Mouse (Mus musculus): ENCODE results near the gene Tmem52b. TPM values are rescaled to one million over a fixed set of nuclear protein-coding genes. Genes with fewer than 3 reads are reported as not detected.
A peak's percentile ranks its signal among the peaks of the same experiment; 100 is the strongest.

The Tmem52b gene
- total and polyA plus RNA-seq, 2 experiments from 2014 or later: not detected

- peaks cover 58% of the 10 kb centered on the region for H3K36me3 ChIP-seq (ENCODE audit: insufficient read depth)
- H3K4me1 ChIP-seq (ENCODE audit: insufficient read depth): no peaks in the 10 kb centered on the region
- 59% methylated on average over 9 of the region's 9 CpGs for WGBS
- no peak overlapping the region for H3K4me2 ChIP-seq (ENCODE audit: low read depth)
- TF ChIP-seq CTCF (IDR thresholded peaks at IDR 0.05; ENCODE audit: low read depth): no peak
- no peak overlapping the region for H3K4me3 ChIP-seq (ENCODE audit: low read depth, low read length)
- ATAC-seq (no peak), DNase-seq (no peak)
- no peaks in the 10 kb centered on the region for H3K27me3 ChIP-seq (ENCODE audit: insufficient read depth, low read length)
- H3K27ac ChIP-seq (ENCODE audit: low read depth, low read length): no peak overlapping the region
- no peak overlapping the region for H3K9ac ChIP-seq
- H3K9me3 ChIP-seq (ENCODE audit: low read length): no peaks in the 10 kb centered on the region
Observed at GRCm38 (mm10) chr6:129541931-129542330, 29.6 kb downstream of the Tmem52b start.

- Histone ChIP-seq H3K27me3 (ENCODE audit: insufficient read depth, low read length) (no peaks in the 10 kb centered on the region), H3K27ac (ENCODE audit: low read depth, low read length) (no peak overlapping the region), H3K9me3 (ENCODE audit: low read length) (no peaks in the 10 kb centered on the region), H3K4me3 (ENCODE audit: low read depth, low read length) (no peak overlapping the region), H3K4me2 (ENCODE audit: low read depth) (no peak overlapping the region), H3K9ac (no peak overlapping the region), H3K36me3 (ENCODE audit: insufficient read depth) (peaks cover 55% of the 10 kb centered on the region), H3K4me1 (ENCODE audit: insufficient read depth) (no peaks in the 10 kb centered on the region)
- DNase-seq: no peak
- 92% methylated on average over 3 of the region's 3 CpGs for WGBS
- ATAC-seq: no peak
- no peak for TF ChIP-seq CTCF (IDR thresholded peaks at IDR 0.05; ENCODE audit: low read depth)
Observed at GRCm38 (mm10) chr6:129542540-129542939, 30.2 kb downstream of the Tmem52b start.

- no peak overlapping the region for H3K4me3 ChIP-seq (ENCODE audit: low read depth, low read length)
- ATAC-seq: peak; percentile 84
- 50% methylated on average over 6 of the region's 6 CpGs for whole genome bisulfite sequencing
Observed at GRCm38 (mm10) chr6:129543709-129544606, 31.6 kb downstream of the Tmem52b start.

GRCm38 (mm10) chr6:129547277-129547676 is 34.9 kb downstream of the Tmem52b start:
- Histone ChIP-seq H3K4me2 (ENCODE audit: low read depth) (no peak overlapping the region), H3K9ac (no peak overlapping the region), H3K4me1 (ENCODE audit: insufficient read depth) (no peaks in the 10 kb centered on the region), H3K9me3 (ENCODE audit: low read length) (no peaks in the 10 kb centered on the region), H3K27me3 (ENCODE audit: insufficient read depth, low read length) (no peaks in the 10 kb centered on the region), H3K27ac (ENCODE audit: low read depth, low read length) (no peak overlapping the region), H3K36me3 (ENCODE audit: insufficient read depth) (peaks cover 9% of the 10 kb centered on the region; the same call in 1 of the 2 replicates), H3K4me3 (ENCODE audit: low read depth, low read length) (no peak overlapping the region)
- DNase-seq: no peak
- 88% methylated on average over 2 of the region's 2 CpGs for WGBS
- ATAC-seq: no peak
- no peak for TF ChIP-seq CTCF (IDR thresholded peaks at IDR 0.05; ENCODE audit: low read depth)

More at GRCm38 (mm10) chr6:129543709-129544606, 31.6 kb downstream of the Tmem52b start:
- no peak overlapping the region for H3K4me2 ChIP-seq (ENCODE audit: low read depth)
- TF ChIP-seq CTCF (IDR thresholded peaks at IDR 0.05; ENCODE audit: low read depth): peak; percentile 94
- H3K9ac ChIP-seq: no peak overlapping the region
- H3K27ac ChIP-seq (ENCODE audit: low read depth, low read length): no peak overlapping the region
- no peaks in the 10 kb centered on the region for H3K9me3 ChIP-seq (ENCODE audit: low read length)
- H3K36me3 ChIP-seq (ENCODE audit: insufficient read depth): peaks cover 41% of the 10 kb centered on the region
- peak; percentile 81 for DNase-seq
- H3K27me3 ChIP-seq (ENCODE audit: insufficient read depth, low read length): no peaks in the 10 kb centered on the region
- H3K4me1 ChIP-seq (ENCODE audit: insufficient read depth): no peaks in the 10 kb centered on the region

- Histone ChIP-seq H3K9me3 (ENCODE audit: low read length) (no peaks in the 10 kb centered on the region), H3K9ac (no peak overlapping the region), H3K4me3 (ENCODE audit: low read depth, low read length) (no peak overlapping the region), H3K36me3 (ENCODE audit: insufficient read depth) (0 out of 2 replicates have a peak, but pooled peaks cover 2% of the 10 kb centered on the region), H3K4me1 (ENCODE audit: insufficient read depth) (no peaks in the 10 kb centered on the region), H3K4me2 (ENCODE audit: low read depth) (no peak overlapping the region), H3K27me3 (ENCODE audit: insufficient read depth, low read length) (no peaks in the 10 kb centered on the region), H3K27ac (ENCODE audit: low read depth, low read length) (no peak overlapping the region)
- ATAC-seq (no peak), DNase-seq (no peak)
- TF ChIP-seq CTCF (IDR thresholded peaks at IDR 0.05; ENCODE audit: low read depth): no peak
- WGBS: 75% methylated on average over 3 of the region's 3 CpGs
Observed at GRCm38 (mm10) chr6:129548009-129548408, 35.7 kb downstream of the Tmem52b start.

GRCm38 (mm10) chr6:129557298-129558023 is 45.1 kb downstream of the Tmem52b start:
- Histone ChIP-seq H3K4me3 (ENCODE audit: low read depth, low read length) (no peak overlapping the region), H3K9ac (no peak overlapping the region), H3K36me3 (ENCODE audit: insufficient read depth) (no peaks in the 10 kb centered on the region), H3K4me1 (ENCODE audit: insufficient read depth) (no peaks in the 10 kb centered on the region), H3K9me3 (ENCODE audit: low read length) (no peaks in the 10 kb centered on the region), H3K4me2 (ENCODE audit: low read depth) (no peak overlapping the region), H3K27me3 (ENCODE audit: insufficient read depth, low read length) (no peaks in the 10 kb centered on the region), H3K27ac (ENCODE audit: low read depth, low read length) (no peak overlapping the region)
- DNase-seq (peak; percentile 23), ATAC-seq (peak; percentile 62)
- TF ChIP-seq CTCF (IDR thresholded peaks at IDR 0.05; ENCODE audit: low read depth): no peak
